Mouse (Mus musculus): ENCODE data around the gene A030005L19Rik. TPM values are rescaled to one million over a fixed set of nuclear protein-coding genes. Genes with fewer than 3 reads are reported as not detected.

A030005L19Rik gene
- polyA plus RNA-seq (2015; fragmentation: Illumina TruSeq; extraction: RNeasy Lipid Tissue Mini Kit (QIAGEN cat#74804); ENCODE audit: low read depth, low replicate concordance), result not detected

DNA sequence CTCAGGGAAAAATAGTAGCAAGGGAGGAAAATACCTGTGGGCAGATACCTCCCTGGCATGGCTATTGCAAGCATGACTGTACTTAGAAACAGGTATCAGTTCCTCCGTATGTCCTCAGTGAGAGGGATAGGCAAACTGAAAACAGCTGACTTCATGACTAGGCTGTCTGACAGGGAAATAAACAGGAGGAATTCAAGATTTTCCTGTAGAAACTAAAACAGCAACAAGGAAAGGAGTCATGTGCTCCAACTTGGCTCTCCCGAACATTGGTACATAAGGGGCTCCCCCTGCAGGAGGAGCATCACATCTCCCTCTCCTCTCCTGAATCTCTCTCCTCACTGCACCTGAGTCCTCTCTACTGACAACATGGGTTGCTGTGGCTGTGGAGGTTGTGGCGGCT is at the start of gene A030005L19Rik:
A030005L19Rik (plus strand) TSS at position 301 of the 400 bp plus-strand sequence.

DNA sequence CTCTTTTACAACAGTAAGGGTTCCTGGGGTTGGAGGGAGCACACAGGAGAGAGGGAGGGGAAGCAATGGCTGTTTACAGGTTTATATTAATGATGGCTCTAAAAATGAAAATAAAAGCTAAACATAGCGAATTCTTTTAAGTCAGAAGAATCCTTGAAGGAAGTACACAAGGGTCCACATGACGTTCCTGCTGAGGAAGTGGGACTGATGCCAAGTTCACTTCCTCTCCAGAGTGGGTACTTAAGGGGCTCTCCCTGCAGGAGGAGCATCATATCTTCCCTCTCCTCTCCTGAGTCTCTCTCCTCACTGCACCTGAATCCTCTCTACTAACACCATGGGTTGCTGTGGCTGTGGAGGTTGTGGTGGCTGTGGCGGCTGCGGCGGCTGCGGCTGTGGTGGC is 11.5 kb downstream of the A030005L19Rik start, which contains the start of gene A030014E15Rik:
A030014E15Rik (plus strand) TSS at position 268 of the 400 bp plus-strand sequence.

GRCm38 (mm10) chr1:82931326-82931725 is 18.2 kb downstream of the A030005L19Rik start, which contains the start of gene Gm6217:
Gene Gm6217, minus strand, starts transcription at chr1:82931399.

DNA sequence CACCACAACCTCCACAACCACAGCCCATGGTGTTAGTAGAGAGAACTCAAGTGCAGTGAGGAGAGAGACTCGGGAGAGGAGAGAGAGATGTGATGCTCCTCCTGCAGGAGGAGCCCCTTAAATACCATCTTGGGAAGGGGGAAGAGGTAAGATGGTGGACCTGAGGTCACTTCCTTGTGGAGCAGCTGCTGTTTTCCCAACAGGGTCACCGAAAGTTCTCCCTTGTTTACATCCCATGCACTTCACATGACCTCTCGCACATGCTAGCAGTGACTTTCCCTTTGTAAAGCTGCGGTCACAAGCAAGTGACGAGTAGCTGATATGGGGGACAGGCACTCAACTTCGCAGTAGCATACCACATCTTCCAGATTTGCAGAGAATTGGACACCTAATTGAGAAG is 30.2 kb downstream of the A030005L19Rik start, which contains the start of gene A030003K21Rik:
A030003K21Rik (minus strand) TSS at position 94 of the 400 bp plus-strand sequence.

GRCm38 (mm10) chr1:82955913-82956312 is 42.8 kb downstream of the A030005L19Rik start, which contains the start of gene Gm7544:
Gene Gm7544, minus strand, starts transcription at chr1:82956013.

GRCm38 (mm10) chr1:82959870-82960385 is 46.8 kb downstream of the A030005L19Rik start, which contains the start of gene Gm47955:
Gene Gm47955, plus strand, starts transcription at chr1:82960286.

Other genes with a start within 250 kb of the A030005L19Rik start
- 446 TPM for gene Mff, start 188.4 kb upstream of the A030005L19Rik start, polyA plus RNA-seq (2015; fragmentation: Illumina TruSeq; extraction: RNeasy Lipid Tissue Mini Kit (QIAGEN cat#74804); ENCODE audit: low read depth, low replicate concordance)
- not detected for gene Tm4sf20, start 144.9 kb upstream of the A030005L19Rik start, polyA plus RNA-seq (2015; fragmentation: Illumina TruSeq; extraction: RNeasy Lipid Tissue Mini Kit (QIAGEN cat#74804); ENCODE audit: low read depth, low replicate concordance)
- not detected for gene Gm47791, start 142.1 kb upstream of the A030005L19Rik start, polyA plus RNA-seq (2015; fragmentation: Illumina TruSeq; extraction: RNeasy Lipid Tissue Mini Kit (QIAGEN cat#74804); ENCODE audit: low read depth, low replicate concordance)
- 54.0 TPM for gene Agfg1, start 73.8 kb upstream of the A030005L19Rik start, polyA plus RNA-seq (2015; fragmentation: Illumina TruSeq; extraction: RNeasy Lipid Tissue Mini Kit (QIAGEN cat#74804); ENCODE audit: low read depth, low replicate concordance)
- not detected for gene A030014E15Rik, start 11.6 kb downstream of the A030005L19Rik start, polyA plus RNA-seq (2015; fragmentation: Illumina TruSeq; extraction: RNeasy Lipid Tissue Mini Kit (QIAGEN cat#74804); ENCODE audit: low read depth, low replicate concordance)
- gene Gm6217, start 18.1 kb downstream of the A030005L19Rik start, polyA plus RNA-seq (2015; fragmentation: Illumina TruSeq; extraction: RNeasy Lipid Tissue Mini Kit (QIAGEN cat#74804); ENCODE audit: low read depth, low replicate concordance), result not detected
- not detected for gene A030003K21Rik, start 30.1 kb downstream of the A030005L19Rik start, polyA plus RNA-seq (2015; fragmentation: Illumina TruSeq; extraction: RNeasy Lipid Tissue Mini Kit (QIAGEN cat#74804); ENCODE audit: low read depth, low replicate concordance)
- not detected for gene Gm7544, start 42.7 kb downstream of the A030005L19Rik start, polyA plus RNA-seq (2015; fragmentation: Illumina TruSeq; extraction: RNeasy Lipid Tissue Mini Kit (QIAGEN cat#74804); ENCODE audit: low read depth, low replicate concordance)
- gene Gm47955, start 47.0 kb downstream of the A030005L19Rik start, polyA plus RNA-seq (2015; fragmentation: Illumina TruSeq; extraction: RNeasy Lipid Tissue Mini Kit (QIAGEN cat#74804); ENCODE audit: low read depth, low replicate concordance), result not detected
- gene Gm47959, start 87.2 kb downstream of the A030005L19Rik start, polyA plus RNA-seq (2015; fragmentation: Illumina TruSeq; extraction: RNeasy Lipid Tissue Mini Kit (QIAGEN cat#74804); ENCODE audit: low read depth, low replicate concordance), result not detected
- 3.9 TPM for gene Slc19a3, start 125.1 kb downstream of the A030005L19Rik start, polyA plus RNA-seq (2015; fragmentation: Illumina TruSeq; extraction: RNeasy Lipid Tissue Mini Kit (QIAGEN cat#74804); ENCODE audit: low read depth, low replicate concordance)
- not detected for gene Krtap28-10, start 129.2 kb downstream of the A030005L19Rik start, polyA plus RNA-seq (2015; fragmentation: Illumina TruSeq; extraction: RNeasy Lipid Tissue Mini Kit (QIAGEN cat#74804); ENCODE audit: low read depth, low replicate concordance)
- gene Gm47969, start 131.6 kb downstream of the A030005L19Rik start, polyA plus RNA-seq (2015; fragmentation: Illumina TruSeq; extraction: RNeasy Lipid Tissue Mini Kit (QIAGEN cat#74804); ENCODE audit: low read depth, low replicate concordance), result not detected
- not detected for gene A030005K14Rik, start 146.1 kb downstream of the A030005L19Rik start, polyA plus RNA-seq (2015; fragmentation: Illumina TruSeq; extraction: RNeasy Lipid Tissue Mini Kit (QIAGEN cat#74804); ENCODE audit: low read depth, low replicate concordance)
- not detected for gene Krtap28-13, start 147.6 kb downstream of the A030005L19Rik start, polyA plus RNA-seq (2015; fragmentation: Illumina TruSeq; extraction: RNeasy Lipid Tissue Mini Kit (QIAGEN cat#74804); ENCODE audit: low read depth, low replicate concordance)
- gene Ccl20, start 203.4 kb downstream of the A030005L19Rik start, polyA plus RNA-seq (2015; fragmentation: Illumina TruSeq; extraction: RNeasy Lipid Tissue Mini Kit (QIAGEN cat#74804); ENCODE audit: low read depth, low replicate concordance), result not detected
- gene Daw1, start 246.4 kb downstream of the A030005L19Rik start, polyA plus RNA-seq (2015; fragmentation: Illumina TruSeq; extraction: RNeasy Lipid Tissue Mini Kit (QIAGEN cat#74804); ENCODE audit: low read depth, low replicate concordance), result 1.00 TPM